Mouse (Mus musculus) frontal cortex, postnatal 36 days (tissue): ENCODE measurements at regions not wholly inside any gene's neighbourhood (a gene's known extent, or its start where the extent isn't known, plus 50 kb on each side); places are given as distances from the start of the nearest gene placed in this dataset.

Experiments used
- DNase-seq, 2 experiments: peaks; one replicate each; pipeline ENCODE4 v3.0.0; 2022; ENCODE audit warnings: low spot score in 2 of 2

DNA sequence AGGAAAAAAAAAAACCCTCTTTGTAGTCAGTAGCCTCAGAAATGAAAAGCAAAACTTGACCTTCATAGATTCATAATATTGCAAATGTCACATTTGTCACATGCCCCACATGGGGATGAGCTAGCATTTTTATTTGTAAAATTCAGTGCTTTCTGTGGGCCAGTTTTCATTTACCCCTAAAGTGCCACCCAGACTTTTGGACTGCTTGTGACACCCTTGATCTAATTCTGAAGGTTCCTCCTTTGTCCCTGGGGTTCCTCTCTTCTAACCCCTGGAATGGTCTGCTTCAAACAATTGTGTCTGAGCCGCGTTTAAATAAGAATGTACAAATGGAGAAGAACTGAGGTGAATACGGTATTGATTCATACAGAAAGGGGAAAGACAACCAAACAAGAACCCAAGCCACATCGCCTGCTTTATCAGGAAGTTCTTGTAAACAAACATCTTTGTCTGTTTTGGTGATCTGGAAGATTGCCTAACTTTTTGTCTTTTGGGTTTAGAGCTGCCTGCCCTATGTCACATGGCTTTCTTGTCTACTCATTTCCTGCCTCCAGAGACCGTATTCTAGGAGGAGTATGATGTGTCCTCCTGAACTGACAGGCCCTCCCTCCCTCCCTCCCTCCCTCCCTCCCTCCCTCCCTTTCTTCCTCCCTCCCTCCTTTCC is 203.1 kb upstream of the Gm9833 start:
- DNase-seq, result no peak

DNA sequence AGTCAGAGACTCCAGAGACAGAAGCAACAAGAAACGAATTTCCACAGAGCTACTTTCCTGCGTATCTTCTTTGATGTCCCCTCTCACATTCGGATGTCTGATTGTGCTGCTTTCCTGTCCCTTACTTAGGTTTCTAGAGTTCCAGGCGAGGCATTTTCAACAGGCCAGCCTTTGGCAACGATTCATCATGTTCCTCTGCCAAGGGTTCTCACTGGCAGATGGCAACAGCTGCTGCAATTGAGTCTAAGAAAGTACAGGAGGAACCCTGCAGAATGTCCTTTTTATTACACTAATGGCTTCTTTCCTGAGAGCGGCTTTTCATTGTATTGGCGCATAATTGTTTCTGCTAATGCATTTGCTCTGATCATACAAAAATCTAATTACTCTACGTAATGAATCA is 202.3 kb upstream of the Gm9833 start:
- DNase-seq, result peak; percentile 52 to 68

DNA sequence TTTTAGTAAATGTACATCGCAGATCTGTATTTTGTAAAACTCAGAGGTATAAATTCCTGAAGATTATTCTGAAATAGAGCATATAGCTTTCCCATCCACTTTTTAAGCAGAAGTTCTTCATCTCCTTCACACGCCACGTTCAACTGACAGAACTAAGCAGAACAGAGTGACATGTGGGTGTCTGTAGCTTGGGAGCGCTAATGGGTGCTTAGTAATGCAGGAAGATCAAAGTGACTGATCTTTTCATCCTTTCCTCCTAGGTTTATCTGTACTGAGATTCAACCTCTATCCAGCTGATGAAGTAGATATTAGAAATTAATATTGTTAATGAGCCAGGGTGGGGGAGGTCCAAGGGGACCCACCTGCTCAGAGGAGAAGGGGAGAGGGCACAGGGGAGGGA is 201.8 kb upstream of the Gm9833 start:
- DNase-seq, result no peak

DNA sequence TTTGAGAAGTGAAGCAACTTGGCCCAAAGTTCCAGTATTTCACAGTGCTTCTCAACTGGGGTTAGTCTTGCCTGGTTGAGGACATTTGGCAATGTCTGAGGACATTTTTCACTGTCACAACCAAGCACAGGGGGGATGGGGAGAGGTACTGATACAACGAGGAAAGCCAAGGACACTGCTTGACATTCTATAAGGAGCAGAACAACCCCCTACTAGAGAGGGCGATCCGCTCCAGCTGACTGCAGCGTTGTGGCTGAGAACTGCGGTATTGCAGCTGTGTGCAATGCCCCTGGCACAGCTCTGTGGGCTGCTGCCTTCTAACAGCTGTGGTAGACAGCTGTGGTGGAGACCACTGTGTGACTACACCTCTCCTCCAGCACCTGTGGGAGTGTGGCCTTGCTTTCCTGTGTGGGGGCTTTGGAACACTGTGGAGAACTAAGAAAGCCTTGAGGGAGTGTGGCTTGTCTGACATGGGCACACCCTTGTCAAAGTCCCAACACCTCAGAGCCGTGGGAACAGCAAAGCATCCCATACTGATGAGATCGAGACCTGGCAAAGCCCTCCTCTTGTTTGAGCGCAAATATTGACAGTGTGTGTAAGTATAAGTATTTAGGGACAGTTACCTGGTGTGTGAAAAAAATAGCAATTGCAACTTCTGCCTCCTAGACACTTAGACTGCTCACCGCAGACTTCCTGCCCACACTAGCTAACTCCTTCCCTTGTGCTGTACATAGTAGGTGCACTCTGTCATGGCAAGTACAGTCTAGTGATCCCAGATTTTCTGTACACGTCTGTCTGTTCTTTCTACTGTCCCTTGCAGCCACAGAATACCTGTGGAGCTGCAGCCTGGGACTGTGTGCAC is 200.9 kb upstream of the Gm9833 start:
- DNase-seq, result no peak

DNA sequence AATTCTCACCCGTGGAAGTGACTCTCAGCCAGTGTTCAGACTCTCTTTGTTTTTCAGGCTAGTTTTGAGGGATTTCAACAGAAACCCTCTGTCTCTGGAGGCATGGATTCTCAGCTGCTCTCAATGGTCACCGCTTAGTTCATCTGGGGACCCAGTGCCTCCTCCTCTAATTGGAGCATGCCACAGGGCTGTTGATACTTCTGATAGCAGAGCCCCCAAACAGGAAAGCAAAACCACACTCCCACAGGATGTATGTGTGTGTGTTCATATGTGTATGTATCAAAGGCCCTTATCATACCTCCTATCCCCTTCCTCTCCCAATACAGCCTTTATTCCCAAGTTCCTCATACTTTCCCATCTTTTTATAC is 200.3 kb upstream of the Gm9833 start:
- no peak for DNase-seq

DNA sequence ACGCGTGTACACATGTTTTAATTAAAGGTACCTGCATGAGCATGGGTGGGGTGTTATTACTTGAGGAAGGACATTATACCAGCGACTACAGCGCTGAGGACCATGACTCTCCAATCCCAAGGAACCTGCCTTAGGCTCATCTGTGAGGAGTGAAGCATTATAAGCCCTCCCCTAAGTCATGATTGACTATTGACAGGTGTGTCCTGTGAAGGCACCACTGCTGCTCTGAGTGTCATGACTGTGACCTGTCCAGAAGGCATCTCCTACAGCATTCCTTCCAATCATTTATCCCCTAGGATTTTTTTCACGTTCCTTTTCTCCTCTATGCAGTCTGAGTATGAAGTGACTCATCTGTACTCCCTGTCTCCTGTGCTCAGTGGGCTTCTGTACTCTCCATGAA is 199.9 kb upstream of the Gm9833 start:
- DNase-seq, result no peak

DNA sequence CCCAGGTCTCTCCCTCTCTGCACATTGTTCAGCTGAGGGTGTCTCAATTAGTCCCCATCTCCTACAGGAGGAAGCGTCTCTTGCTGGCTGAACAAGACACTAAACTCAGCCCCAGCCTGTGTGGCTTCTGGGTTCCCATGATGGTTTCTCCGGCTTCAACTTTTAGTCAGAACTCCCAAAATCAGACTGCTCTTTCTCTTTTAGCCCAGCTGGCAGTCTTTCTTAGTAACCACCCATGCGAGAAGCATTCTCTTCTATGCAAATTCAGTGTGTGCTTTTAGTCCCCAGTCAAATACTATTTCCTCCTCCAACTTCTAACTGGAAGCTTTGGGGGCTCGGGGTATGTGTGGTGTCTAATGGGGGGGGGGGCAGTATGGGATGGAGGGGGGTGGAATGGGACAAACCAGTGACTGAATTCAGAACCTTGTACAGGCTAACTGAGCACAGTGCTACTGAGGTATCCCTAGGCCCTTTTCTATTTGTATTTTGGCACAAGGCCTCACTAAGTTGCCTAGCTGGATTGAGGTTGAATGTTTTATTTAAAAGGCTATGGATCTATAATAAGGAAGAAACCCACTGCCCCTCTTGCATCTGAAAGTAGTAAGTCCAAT is 194.9 kb upstream of the Gm9833 start:
- peak; percentile 24 to 47 for DNase-seq

DNA sequence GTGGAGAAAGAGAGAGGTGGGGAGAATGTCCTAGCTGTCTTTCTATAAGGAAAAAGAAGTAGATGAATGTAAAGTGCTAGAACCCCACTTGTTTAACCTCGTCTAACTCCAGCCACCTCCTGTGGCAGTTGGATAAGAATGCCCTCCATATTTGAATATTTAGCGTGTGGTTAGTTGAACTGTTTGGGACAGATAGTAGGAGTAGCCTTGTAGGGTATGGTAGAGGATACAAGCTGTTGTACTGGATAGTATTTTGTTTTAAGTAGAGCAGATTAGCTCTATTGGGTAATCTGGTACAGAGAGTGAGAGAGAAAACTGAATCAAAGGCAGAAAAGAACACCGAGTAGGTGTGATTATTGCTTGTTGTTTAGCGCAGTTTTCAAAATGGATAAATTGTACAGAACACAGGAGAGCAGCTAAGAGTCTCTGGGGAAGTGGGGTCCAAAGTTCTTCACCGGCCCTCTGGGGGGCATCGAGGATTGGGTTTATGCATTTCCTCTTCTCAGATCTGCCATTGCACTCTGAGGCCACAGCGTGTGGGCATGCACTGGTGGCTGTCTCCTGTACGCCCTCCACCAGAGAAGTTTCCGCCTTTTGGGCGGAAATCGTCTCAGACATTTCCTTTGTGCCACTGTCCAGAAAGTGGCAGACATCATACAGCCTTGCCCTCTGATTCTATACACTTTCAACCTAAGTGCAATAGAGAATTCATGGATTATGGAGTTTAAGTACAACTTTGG is 192.3 kb upstream of the Gm9833 start:
- DNase-seq, result no peak

DNA sequence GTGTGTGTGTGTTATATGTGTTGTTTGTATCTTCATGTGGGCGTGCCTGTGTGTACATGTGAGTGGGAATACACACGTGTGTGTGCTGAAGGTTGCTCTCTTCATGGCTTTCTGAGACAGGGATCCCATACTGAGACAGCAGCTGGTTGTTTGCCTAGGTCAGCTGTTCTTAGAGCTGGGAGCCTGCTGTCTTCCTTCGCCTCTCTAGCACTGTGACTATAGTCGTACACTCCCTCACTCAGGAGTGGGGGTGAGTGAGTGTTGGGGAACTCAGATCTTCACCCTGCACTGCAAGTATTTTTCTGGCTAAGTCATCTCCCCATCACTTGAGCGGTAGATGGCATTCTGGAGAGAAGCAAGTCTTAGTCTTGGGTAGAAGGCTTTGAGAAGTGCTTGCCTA is 191.6 kb upstream of the Gm9833 start:
- no peak for DNase-seq

DNA sequence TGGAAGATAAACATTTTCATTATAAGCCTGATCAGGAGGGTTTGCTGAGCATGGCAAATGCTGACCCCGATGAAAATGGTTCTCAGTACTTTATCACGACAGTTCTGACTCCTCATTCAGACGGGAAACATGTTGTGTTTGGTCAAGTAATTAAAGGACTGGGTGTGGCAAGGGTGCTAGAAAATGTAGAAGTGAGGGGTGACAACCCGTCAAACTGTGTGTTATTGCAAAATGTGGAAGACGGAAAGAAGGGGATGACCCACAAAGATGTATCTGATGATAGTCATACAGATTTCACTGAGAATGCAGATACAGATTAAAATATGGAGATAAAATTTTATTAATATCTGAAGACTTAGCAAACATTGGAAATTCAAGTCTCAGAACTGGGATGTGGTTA is 186.2 kb upstream of the Gm9833 start:
- no peak for DNase-seq

DNA sequence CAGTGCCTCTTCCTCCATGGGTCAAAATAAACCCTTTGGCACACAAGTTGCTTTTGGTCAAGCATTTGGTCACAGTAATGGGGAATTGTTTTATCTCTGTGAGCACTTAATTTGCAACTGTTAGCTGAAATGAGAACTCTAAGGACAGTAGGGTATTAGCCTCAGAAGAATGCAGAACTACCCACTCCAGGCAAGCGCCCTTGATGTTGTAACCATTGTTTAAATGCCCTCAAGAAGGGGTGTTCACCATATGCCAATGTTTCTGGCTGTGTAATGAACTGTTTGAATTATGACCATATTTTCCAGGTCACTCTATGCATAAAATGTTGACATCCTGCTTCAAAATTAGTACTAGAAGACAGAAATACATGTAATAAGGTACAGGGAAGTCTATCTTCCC is 174.6 kb upstream of the Gm9833 start:
- DNase-seq, result no peak

DNA sequence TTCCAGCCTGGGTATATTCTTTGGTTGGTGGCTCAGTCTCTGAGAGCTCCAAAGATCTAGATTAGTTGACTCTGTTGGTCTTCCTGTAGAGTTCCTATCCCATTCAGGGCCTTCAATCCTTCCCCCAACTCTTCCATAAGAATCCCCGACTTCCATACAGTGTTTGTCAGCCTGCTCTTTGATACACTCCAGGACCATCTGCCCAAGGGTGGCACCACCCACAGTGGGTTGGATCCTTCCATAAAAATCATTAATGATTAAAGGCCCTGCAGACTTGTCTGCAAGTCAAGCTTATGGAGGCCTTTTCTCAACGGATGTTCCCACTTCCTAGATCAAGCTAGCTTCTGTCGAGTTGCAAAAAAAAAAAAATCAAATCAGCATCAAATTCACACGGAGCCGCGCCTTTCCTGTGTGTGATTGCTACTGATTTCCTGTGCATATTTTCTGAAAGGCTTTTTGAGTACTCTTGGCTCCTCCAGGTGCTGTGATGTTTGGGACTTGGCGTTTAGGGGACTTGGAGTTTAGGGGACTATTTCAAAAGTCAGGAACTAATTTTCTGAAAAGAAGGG is 171.3 kb upstream of the Gm9833 start:
- no peak for DNase-seq

DNA sequence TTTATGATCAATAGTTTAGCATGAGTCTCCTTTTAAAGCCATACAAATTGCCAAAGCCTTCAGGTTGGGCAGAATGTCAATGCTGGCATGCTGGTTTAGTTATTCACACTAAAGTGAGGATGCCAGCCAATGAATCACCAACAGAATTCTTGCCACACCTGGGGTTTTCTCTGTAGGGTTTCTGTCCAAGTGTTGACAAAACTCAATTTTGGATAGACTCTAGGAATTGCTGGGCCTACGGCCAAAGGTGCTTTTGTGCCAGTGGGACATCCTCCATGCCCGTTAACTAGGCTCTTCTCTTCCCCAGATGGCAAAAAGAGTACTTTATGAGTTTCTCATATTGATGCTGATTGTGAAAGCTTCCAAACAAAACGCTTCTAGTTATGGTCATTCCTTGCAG is 167.6 kb upstream of the Gm9833 start:
- DNase-seq, result peak in 1 of 2 experiments; percentile 11

DNA sequence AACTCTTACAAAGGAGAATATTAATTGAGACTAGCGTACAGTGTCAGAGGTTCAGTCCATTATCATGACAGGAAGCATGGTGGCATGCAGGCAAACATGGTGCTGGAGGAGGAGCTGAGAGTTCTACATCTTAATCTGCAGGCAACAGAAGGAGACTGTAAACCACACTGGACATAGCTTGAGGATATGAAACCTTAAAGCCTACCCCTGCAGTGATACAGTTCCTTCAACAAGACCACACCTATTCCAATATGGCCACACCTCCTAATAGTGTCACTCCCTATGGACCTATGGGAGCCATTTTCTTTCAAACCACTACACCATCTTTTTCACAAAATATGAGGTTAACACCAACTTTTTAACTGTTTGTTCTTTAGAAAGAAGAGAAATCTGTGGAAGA is 166.2 kb upstream of the Gm9833 start:
- DNase-seq, result no peak

DNA sequence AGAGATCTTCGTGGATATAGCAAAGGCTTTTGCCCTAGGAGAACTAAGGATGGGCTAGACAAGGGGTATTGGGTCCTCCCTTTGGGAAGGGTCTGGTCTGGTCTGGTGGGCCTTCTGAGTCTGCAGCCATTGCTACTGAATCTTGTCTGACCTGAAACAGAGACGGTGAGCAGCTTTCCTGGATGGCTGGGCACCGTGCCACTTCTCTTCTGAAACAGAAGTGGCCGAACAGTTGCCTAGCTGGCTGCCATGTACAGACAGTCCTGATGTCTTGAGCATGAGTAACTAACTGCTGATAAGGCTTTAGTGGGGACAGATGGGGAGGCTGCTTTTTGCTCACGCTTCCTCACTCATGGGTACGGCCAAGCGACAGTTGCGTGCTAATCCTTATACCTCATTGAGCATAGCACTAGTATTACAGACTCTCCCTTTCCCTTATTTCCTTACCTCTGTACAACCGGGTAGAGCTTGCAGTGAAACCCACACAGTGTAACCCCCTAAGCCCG is 165.3 kb upstream of the Gm9833 start:
- no peak for DNase-seq

DNA sequence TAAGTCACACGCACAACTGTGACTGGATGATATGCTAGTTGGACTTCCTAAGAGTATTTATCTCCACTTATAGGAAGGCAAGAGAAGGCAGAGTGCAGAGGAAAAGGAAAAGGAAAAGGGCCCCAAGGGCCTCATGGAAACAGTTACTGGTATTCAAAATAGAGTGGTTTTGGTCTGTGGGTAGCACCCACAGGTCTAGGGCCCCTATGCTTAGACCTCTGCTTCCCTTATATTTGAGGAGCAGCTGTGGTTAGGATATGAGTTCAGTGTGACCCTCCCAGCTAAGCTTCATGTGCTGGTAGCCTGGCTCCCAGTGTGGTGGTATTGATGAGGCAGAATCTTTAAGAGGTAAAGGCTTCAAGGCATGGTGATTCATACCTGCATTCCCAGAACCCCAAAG is 163.3 kb upstream of the Gm9833 start:
- no peak for DNase-seq

DNA sequence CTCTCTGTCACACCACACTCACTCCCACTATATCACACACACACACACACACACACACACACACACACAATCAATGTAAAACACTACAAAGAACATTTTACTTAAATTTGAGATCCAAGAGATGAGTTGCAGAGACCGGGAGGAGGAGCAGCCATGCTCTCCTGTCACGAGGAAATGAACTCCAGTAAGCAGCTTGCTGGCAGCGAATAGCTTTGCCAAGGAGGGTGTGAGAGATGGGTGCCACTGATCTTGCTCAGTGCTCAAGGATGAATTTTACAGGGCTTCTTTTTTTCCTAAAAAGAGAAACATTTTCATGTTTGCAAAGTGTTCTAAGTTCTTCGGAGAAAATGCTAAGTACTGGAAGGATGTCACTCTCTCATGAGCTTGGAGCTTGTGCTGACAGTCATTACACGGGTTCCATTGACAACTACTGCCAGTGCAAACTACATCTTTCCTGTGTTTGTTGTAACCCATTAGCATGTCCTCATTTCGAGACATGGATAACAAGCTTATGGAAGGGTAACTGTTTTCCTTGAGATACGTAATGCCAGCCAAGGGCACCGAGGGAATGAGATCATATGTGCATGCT is 151.0 kb upstream of the Gm9833 start:
- DNase-seq, result no peak

DNA sequence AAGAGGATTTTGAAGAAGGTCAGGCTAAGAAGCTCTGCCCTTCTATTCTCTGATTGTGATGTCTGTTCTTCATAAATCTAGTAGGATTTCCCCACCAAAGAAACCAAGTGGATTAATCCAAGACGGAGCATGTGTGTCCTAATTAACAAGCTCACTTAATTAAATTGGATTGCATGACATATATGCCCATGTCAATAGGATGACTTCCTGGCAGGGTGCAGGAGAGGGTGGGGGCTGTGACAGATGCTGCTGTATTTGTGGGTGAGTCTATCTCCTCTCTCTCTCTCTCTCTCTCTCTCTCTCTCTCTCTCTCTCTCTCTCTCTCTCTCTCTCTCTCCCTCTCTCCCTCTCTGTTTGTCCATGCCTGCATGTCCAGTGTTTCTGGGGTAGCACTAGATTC is 149.3 kb upstream of the Gm9833 start:
- no peak for DNase-seq

DNA sequence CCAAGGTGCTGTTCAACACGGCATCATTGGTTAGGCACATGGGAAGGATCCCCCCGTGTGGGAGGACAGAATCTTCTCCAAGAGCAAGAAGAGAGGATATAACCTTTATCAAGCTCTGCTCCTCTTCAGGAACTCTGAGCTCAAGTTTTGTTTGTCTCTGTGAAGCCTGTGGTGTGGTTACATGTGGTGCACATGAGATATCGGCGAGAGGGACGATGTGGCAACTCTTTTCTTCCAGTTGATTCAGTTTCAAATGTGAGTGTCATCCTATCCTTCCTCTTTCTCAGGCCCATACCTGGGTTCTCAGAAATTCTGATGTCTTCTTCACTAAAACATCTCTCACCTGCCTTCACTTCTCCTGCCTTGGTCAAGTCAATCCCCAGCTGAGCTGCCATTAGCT is 145.3 kb upstream of the Gm9833 start:
- no peak for DNase-seq

DNA sequence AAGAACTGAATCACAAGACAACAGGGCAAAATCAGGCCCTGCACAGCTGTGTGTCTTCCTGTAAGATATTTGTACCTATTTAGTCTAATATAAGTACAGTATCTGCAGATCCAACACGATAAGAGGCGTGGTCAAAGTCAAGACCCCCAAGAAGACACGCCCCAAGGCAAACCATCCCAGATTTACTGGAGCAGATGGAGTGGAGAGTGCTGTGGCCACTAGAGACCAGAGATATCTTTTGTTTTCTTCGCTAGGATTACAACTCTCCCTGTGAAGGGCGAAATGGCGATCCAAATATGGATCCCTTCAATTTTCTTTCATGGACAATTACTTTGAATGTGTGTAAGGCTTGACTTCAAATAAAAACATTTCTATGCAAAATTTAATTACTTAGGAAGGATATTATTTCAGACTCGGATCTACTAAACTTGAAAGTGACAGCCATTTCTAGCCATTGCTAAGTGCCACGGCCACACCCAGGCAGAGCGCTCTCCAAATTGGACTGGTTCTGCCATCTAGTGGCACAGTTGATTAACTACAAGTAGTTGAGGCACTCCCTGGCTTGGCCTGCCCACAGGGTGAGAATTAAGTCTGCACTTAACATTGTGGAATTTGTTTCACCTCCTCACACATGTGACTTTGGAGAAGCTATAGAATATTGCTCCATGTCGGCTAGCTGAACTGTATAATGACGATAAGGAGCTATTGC is 140.4 kb upstream of the Gm9833 start:
- DNase-seq, result peak; percentile 60 to 74

DNA sequence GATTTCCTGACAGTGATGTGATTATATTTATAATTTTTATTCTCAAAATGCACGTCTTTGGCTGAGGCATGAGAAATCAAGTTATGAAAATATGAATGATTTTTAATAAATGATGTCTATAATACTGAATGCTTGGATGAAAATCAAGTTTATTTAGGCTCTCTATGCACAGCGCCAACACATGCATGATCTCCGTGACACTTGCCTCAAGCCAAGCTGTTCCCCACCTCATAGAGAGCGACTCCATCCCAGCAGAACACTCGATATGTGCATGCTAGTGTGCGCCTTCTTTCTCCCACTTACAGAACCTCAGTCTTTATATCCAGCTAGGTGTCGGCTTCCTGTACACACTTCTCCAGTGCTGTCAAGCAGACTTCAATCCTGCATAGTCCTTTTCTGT is 139.8 kb upstream of the Gm9833 start:
- DNase-seq, result no peak
